Mouse (Mus musculus): ENCODE data around the gene Epb41l2.

The Epb41l2 gene

GRCm38 (mm10) chr10:25438299-25438680 is 78.7 kb downstream of the Epb41l2 start:
- DNase-seq, result no peak

DNA sequence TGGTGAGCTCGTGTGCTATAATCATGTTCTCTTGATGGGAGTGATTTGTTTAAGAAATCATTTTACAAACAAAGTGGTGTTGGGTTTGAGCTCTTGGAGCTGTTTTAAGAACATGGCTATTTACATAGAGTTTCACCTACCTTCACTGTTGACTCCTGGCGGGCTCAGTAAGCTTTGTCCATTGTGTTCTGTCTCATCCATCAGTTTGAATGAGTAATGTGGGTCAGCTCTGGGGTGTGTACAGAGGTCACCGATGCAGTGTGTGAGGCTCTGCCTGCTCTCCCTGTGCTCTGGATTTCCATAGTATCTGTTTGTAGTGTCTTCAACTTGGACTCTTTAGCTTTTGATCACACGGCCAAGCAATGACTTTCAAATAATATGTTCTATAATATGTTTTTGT is 79.6 kb downstream of the Epb41l2 start:
- no peak for DNase-seq

- no peak for DNase-seq
These were observed 80.3 kb downstream of the Epb41l2 start for GRCm38 (mm10) chr10:25439856-25440255.

- no peak for DNase-seq
These were observed 81.8 kb downstream of the Epb41l2 start for GRCm38 (mm10) chr10:25441405-25441804.

DNA sequence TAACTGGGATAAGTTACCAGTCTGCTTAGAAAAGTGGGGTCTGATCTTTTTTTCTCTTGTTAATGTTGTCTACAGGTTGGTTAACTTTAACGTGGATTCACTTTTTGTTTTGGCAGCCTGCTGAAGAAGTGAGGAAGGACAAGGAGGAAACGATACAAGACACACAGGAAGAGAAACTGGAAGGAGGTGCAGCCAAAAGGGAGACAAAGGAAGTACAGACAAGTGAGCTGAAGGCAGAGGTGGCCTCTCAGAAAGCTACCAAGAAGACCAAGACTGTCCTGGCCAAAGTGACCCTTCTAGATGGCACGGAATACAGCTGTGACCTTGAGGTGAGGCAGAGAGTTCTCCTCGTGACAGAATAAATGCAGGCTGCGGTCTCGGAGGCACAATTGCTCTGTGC is 84.0 kb downstream of the Epb41l2 start:
- DNase-seq, result no peak

- no peak for DNase-seq
These were observed 84.7 kb downstream of the Epb41l2 start for GRCm38 (mm10) chr10:25444198-25444783.

GRCm38 (mm10) chr10:25446953-25447525 is 87.4 kb downstream of the Epb41l2 start:
- no peak for DNase-seq

DNA sequence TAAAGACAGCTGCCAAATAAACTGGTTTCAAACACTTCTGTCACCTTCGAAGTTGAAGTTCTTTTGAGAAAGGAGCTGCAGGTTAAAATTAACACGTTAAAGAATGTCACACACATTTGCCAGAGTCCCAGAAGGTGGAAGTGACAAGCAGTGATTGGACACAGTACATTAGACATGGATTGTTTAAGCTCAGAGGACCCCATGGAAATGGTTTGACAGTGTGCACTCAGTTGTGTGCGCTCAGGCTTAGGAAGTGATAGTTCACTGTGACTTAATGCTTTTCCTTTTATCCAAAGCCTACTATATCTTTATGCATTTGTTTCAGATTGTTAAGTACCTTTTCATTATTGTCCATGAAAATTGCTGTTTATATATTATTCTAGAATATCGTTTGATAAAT is 89.1 kb downstream of the Epb41l2 start:
- DNase-seq, result no peak

DNA sequence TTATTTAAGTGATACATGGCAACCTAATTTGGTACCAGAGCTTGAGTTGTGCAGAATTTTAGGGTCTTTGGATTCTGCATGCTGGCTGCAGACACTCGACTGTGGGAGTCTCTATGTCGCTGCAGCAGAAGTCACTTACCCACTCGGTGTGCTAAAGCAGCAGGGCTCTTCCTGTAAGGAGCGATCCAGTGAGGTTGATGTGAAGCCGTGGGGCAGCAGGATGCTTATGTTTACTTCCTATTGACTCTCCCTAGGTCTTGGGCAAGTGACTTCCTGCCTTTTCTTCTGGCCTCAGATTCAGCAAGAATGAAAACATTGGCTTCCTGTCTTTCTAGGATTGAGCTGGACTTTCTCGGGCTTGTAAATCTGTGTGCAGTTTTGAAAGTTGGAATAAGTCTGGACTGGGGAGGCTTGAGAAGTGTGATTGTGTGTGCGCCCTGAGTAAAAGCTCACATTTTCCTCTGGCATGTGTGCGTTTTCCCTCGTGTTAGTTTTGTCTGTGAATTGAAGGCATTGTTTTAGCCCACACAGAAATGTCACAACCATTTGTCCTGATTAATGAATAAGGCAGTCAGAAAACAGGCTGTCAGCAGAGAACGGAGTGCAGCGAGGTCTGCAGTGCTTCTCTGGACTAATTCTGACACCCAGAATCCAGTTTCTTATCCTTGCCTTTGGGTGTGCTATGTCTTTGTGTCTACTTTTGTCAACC is 89.9 kb downstream of the Epb41l2 start:
- DNase-seq, result peak; percentile 39 to 53

GRCm38 (mm10) chr10:25453150-25453549 is 93.6 kb downstream of the Epb41l2 start:
- DNase-seq, result no peak

DNA sequence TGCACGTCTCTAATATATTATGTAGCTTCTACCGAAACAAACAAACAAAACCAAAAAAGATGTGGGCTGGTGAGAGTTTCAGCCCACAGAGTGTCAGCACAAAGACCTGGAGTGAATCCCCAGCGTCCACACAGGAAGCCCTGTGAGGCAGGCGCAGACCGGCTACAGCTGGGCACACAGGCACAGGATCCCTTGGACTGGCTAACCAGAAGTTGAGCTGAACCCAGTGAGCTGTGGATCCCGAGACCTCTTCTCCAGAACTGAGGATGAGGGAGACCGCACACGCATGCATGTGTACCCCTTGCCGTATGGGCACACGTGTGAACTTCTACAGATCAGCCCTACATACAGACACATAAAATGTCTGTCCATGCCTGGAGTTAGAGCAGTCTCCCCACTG is 94.2 kb downstream of the Epb41l2 start:
- DNase-seq, result no peak

GRCm38 (mm10) chr10:25457118-25457517 is 97.5 kb downstream of the Epb41l2 start:
- DNase-seq, result no peak

DNA sequence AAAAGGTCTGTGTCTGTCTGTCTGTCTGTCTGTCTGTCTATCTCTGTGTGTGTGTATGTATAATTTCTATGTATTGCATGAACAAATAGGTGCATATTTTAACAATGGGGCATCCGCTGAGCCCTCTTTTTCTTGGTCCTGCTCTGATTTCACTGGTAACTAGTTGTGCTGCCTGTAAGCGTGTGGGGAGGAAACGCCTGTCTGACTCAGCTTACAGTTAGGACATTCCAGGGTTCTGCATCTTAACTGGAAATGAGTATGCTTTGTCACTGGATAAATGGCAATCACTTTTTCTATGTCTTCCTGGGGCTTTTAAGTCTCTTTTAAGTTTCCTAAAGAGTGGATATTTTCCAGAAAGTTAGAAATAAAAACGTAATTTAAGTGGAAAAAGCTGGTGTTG is 98.4 kb downstream of the Epb41l2 start:
- DNase-seq, result no peak

DNA sequence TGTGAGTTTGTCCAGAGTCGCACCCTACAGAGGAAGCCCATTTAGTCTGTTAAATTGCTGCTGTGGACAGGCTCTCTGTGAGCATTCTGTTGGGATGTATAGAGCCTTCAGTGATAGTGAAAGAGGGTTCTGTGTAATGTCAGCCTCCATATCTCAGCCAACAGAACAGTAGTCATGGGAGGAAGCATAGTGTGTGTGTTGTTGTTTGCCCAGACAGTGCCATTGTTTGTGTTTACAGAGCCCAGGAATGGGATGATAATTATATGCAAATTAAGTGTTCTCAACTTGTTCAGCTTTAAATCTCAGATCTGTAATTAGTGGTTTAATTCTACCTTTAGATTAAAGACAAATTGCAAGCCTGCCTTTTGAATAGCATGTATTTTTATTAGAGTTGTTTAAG is 102.2 kb downstream of the Epb41l2 start:
- no peak for DNase-seq

DNA sequence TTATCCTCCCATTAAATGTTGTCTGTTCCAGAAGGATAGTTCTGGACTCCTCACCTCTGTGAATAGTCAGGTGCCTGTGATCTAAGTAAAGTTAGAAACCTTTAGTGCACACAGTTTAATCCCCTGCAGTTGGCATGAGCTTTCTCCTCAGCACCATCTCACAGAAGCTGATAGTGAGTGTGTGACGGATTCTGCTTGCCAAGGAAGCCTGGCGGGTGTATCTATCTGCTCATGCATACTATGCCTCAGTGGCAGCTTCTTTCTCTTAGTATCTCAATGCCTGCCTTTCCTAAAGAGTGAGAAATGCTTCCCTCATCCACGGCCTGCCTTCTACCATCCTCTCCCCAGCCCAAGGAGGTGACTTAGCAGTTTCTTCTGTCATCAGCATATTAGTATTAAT is 103.1 kb downstream of the Epb41l2 start:
- no peak for DNase-seq

DNA sequence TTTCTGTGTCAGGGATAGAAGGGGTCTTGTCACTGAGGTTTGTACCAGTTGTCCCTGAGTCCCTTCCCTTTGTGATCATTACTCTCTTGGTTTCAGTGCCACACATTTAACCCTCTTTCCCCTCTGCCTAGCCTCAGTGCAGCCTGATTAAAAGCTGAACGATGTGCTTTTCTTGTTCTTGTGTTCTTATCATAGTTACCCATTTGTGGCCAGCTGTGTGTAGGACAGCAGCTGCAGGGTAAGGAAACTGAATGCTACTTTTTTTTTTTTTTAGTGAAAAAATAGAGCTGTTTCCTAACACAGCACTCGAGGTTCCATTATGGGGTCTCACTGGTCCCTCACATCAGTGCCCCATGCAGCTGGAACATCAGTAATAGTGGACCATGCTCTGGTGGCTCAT is 106.9 kb downstream of the Epb41l2 start:
- no peak for DNase-seq

DNA sequence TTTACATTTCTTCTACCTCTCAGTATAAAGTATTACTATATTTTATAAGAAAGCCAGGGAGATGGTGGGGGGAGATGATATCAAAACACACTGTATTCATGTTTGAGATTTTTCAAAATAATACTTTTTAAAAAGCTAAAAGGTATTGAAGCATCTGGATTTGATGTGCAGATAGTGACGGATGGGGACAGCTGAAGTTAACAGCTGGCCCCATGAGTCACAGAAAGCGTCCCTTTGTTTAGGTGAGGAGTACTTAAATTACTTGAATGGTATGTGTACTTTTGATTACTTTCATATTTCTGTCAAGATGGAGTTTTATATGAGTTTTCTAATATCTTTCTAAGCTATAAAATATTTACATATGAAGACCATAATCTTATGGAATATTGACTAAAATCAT is 112.3 kb downstream of the Epb41l2 start:
- DNase-seq, result no peak

DNA sequence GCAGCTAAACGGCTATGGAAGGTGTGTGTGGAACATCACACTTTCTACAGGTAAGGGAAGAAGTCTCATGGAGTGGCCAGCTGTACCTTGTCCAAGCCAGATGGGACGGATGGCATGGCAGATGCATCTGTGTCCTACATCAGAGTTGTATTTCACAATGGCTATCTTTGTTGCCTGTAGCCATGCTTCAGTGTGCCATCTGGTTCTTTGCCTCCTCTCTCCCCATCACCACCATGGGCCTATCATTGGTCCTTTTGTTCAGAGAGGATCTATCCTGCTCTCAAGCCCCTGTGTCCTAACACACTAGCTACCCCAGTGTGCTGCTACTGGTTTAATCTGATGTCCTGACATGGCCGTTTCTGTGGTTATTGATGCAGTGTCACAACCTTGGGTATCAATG is 120.1 kb downstream of the Epb41l2 start:
- DNase-seq, result no peak

- no peak for DNase-seq
These were observed 123.2 kb downstream of the Epb41l2 start for GRCm38 (mm10) chr10:25482791-25483190.

GRCm38 (mm10) chr10:25488456-25488855 is 128.9 kb downstream of the Epb41l2 start:
- DNase-seq, result peak; percentile 66 to 86

GRCm38 (mm10) chr10:25499323-25500071 is 139.9 kb downstream of the Epb41l2 start:
- DNase-seq, result no peak

DNA sequence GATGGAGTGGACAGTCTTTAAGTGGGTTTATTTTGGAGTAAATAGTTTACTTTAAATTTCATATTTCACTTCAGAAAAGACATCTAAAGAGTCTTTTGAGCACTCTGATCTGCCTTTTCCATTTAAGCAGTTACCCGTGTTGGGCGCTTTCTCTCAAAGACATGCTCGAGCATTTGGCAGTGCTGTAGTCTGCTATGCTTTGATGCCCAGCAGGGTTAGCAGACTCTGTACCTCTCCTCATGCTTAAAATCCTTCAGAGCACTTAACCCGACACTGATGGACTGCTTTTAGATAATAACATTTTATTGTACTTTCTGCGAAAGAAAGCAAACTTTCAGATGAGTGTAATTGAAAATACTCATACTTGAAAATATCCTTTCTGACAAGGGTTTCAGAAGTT is 143.7 kb downstream of the Epb41l2 start:
- no peak for DNase-seq

DNA sequence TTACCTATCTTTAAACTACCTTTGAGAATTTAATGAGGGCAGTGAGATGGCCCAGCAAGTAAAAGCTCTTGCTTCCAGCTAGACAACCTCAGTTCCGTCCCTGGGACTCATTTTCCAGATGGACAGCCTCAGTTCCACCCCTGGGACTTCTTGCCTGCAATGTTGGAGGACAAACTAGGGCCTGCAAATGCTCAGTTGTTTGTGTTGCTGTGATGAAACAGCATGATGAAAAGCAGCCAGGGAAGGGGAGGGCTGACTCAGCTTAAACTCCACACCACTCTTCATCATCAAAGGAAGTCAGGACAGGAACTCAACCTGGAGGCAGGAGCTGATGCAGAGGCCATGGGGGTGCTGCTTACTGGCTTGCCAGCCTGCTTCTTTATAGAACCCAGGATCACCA is 154.2 kb downstream of the Epb41l2 start:
- no peak for DNase-seq

DNA sequence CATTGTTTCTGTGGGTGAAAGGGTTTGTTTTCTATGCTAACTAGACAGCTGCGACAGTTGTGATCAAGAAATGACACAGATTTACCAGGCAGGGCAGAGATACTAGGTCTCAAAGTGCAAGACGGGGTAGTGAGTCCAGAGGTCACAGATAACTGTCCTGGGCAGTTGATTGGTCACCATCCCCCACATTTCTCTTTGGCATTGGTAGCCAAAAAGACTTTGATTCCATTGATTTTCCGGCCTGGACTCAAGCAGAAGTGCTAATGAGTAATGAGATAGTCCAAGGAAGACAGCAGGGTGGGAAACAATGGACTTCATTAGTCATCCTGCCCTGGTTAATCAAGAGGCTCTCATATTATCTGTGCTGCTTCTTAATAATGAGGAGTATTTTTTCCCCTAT is 160.4 kb downstream of the Epb41l2 start:
- DNase-seq, result no peak
